Mouse (Mus musculus) WW6 (cell line): ENCODE measurements at regions not wholly inside any gene's neighbourhood (a gene's known extent, or its start where the extent isn't known, plus 50 kb on each side); places are given as distances from the start of the nearest gene placed in this dataset.
A peak's percentile ranks its signal among the peaks of the same experiment; 100 is the strongest.

Experiments used
- DNase-seq: peaks from one replicate; pipeline ENCODE4 v3.0.0-alpha.2; 2013; ENCODE audit warnings: low read depth, low spot score

- DNase-seq: no peak
Observed at GRCm38 (mm10) chr14:89405011-89405712, 934.0 kb upstream of the Pcdh20 start.

- DNase-seq: no peak
Observed at GRCm38 (mm10) chr14:89402568-89403339, 931.6 kb upstream of the Pcdh20 start.

GRCm38 (mm10) chr14:89357050-89357749 is 886.0 kb upstream of the Pcdh20 start:
- DNase-seq: no peak

- no peak for DNase-seq
Observed at GRCm38 (mm10) chr14:89347972-89348371, 876.8 kb upstream of the Pcdh20 start.

- DNase-seq: peak; percentile 60
Observed at GRCm38 (mm10) chr14:89325116-89325515, 853.9 kb upstream of the Pcdh20 start.

GRCm38 (mm10) chr14:89308506-89308905 is 837.3 kb upstream of the Pcdh20 start:
- no peak for DNase-seq
